Mouse (Mus musculus) lung, embryonic 14.5 days (tissue): ENCODE results near the gene Dars2. TPM values are rescaled to one million over a fixed set of nuclear protein-coding genes. Genes with fewer than 3 reads are reported as not detected.

ENCODE experiments used
- ATAC-seq: fragments of 200-750 bp; cut with Nextera tagmentation; 2 replicates; pipeline ENCODE4 v1.8.0; 2017; ENCODE audit warnings: mild to moderate bottlenecking, moderate TSS enrichment, moderate library complexity; ENCODE audit not compliant: insufficient read depth
- DNase-seq: peaks from one replicate; pipeline ENCODE4 v3.0.0-alpha.2; 2015
- H3K27ac ChIP-seq: fragments of 300-500 bp; sonication (generic); 2 replicates; pipeline ENCODE4 v1.5.1; 2014; ENCODE audit warnings: low read depth, mild to moderate bottlenecking, moderate library complexity
- H3K27me3 ChIP-seq: fragments of 300-500 bp; sonication (generic); 2 replicates; pipeline ENCODE4 v1.6.1; 2014; ENCODE audit warnings: low read length, control low read depth; ENCODE audit not compliant: insufficient read depth
- H3K36me3 ChIP-seq: fragments of 300-500 bp; sonication (generic); 2 replicates; pipeline ENCODE4 v1.6.1; 2014; ENCODE audit warnings: control low read depth; ENCODE audit not compliant: insufficient read depth
- H3K4me1 ChIP-seq: fragments of 300-500 bp; sonication (generic); 2 replicates; pipeline ENCODE4 v1.6.1; 2014; ENCODE audit warnings: antibody characterized with exemption, control low read depth; ENCODE audit not compliant: insufficient read depth
- H3K4me2 ChIP-seq: fragments of 300-500 bp; sonication (generic); 2 replicates; pipeline ENCODE4 v1.6.1; 2014; ENCODE audit warnings: mild to moderate bottlenecking
- H3K4me3 ChIP-seq: fragments of 300-500 bp; sonication (generic); 2 replicates; pipeline ENCODE4 v1.5.1; 2014; ENCODE audit warnings: low read depth, low read length
- H3K9ac ChIP-seq: fragments of 300-500 bp; sonication (generic); 2 replicates; pipeline ENCODE4 v1.6.1; 2014
- H3K9me3 ChIP-seq: fragments of 300-500 bp; sonication (generic); 2 replicates; pipeline ENCODE4 v1.6.1; 2016; ENCODE audit warnings: low read depth, low read length, control low read depth
- CTCF ChIP-seq: IDR thresholded peaks from 2 replicates; pipeline ENCODE4 v1.5.1; 2016; ENCODE audit warnings: antibody characterized with exemption, low read depth
- WGBS: fragments of 180-500 bp; shearing (Covaris S2); extraction: QIAGEN DNeasy Blood & Tissue Kit; methylation state at CpG from one replicate; pipeline ENCODE4 v1.1.7; 2014; 5-methylcytosine and 5-hydroxymethylcytosine counted together
- polyA plus RNA-seq: library from polyadenylated mRNA; unstranded; fragments of >200 nt; fragmentation: Nextera tagmentation; extraction: Ambion mirVana; gene quantifications from 2 replicates; pipeline ENCODE4 v1.2.1, GENCODE M21; 2014

Dars2 gene
- polyA plus RNA-seq: 37.0 and 42.4 TPM in 2 replicates

DNA sequence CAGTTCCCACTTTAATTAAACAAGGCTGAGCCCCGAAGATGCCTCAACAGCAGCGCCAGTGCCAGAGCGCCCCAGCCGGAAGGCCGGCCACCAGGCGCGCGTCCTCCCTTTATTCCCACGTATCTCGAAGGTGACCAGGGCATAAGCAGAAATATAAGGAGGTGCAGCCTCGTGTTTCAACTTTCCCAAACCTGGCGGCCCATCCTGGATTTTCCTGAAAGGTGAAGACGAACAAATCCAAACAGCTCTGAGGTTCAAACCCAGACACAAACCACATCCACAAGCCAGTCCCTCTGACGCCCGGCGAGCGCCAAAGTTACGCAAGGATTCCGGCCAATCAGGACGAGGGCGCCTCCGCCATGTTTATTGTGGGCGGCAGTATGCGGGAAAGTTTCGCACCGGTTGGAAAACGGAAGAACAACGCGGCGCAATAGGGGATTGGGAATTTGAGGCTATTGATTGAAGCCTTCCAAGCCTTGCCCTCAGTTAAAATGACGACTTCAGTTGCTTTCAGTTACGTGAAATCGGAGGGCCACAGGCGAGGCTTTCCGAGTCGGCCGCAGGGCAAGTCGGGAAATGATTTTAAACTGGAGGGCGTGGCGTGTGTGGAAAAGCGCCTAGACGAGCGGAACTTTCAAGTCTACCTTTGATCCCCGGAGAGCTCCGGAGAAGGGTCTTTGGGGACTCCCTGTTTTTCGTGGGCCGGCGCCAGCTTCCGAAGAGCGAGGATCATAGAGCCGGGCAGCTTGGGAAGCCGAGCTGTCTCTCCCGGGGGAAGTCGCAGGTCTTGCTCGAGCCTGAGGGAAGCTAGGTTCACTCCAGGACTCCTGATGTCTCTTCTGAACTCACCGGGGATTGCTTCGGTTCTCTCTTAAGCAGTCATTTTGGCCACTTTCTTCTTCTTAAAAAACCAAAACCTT, at the start of gene Dars2, which contains the start of gene Cenpl:
TSS of gene Dars2 (minus strand) at position 307 of the 920 bp plus-strand sequence.
TSS of gene Cenpl (plus strand) at position 362 of the 920 bp plus-strand sequence.
- no peaks in the 10 kb centered on the region for H3K27me3 ChIP-seq
- H3K4me3 ChIP-seq: peak within 1 kb of the TSS; percentile 67
- H3K4me1 ChIP-seq: peaks cover 9% of the 10 kb centered on the region; the same call in 1 of the 2 replicates
- peak within 1 kb of the TSS; percentile 67 for H3K27ac ChIP-seq
- H3K9me3 ChIP-seq: no peaks in the 10 kb centered on the region
- peak; percentile 99 for DNase-seq
- H3K4me2 ChIP-seq: peak within 1 kb of the TSS; percentile 90
- peak; percentile 17; the same call in 1 of the 2 replicates for TF ChIP-seq CTCF
- peaks cover 6% of the 10 kb centered on the region for H3K36me3 ChIP-seq
- WGBS: under 1% methylated on average over 57 of the region's 57 CpGs
- peak within 1 kb of the TSS; percentile 78 for H3K9ac ChIP-seq
- peak; percentile 98 for ATAC-seq

- TF ChIP-seq CTCF: no peak
- no peaks in the 10 kb centered on the region for H3K4me1 ChIP-seq
- H3K9ac ChIP-seq: no peak overlapping the region
- no peaks in the 10 kb centered on the region for H3K36me3 ChIP-seq
- no peaks in the 10 kb centered on the region for H3K9me3 ChIP-seq
- H3K4me2 ChIP-seq: no peak overlapping the region
- H3K27ac ChIP-seq: no peak overlapping the region
- DNase-seq (peak; percentile 47), ATAC-seq (peak; percentile 66; the same call in 1 of the 2 replicates)
- no peaks in the 10 kb centered on the region for H3K27me3 ChIP-seq
- no peak overlapping the region for H3K4me3 ChIP-seq
Observed at GRCm38 (mm10) chr1:161114591-161114990, 44.1 kb upstream of the Dars2 start.

- no peaks in the 10 kb centered on the region for H3K27me3 ChIP-seq
- no peaks in the 10 kb centered on the region for H3K9me3 ChIP-seq
- no peak for TF ChIP-seq CTCF
- H3K4me3 ChIP-seq: no peak overlapping the region
- H3K27ac ChIP-seq: no peak overlapping the region
- no peak for ATAC-seq
- 80% methylated on average over 8 of the region's 8 CpGs for WGBS
- no peak for DNase-seq
- peaks cover 22% of the 10 kb centered on the region for H3K36me3 ChIP-seq
- no peaks in the 10 kb centered on the region for H3K4me1 ChIP-seq
- H3K4me2 ChIP-seq: no peak overlapping the region
- H3K9ac ChIP-seq: no peak overlapping the region
Observed at GRCm38 (mm10) chr1:161109216-161109615, 38.8 kb upstream of the Dars2 start.

- TF ChIP-seq CTCF: no peak
- H3K4me1 ChIP-seq: no peaks in the 10 kb centered on the region
- H3K36me3 ChIP-seq: peaks cover 41% of the 10 kb centered on the region
- no peak overlapping the region for H3K9ac ChIP-seq
- ATAC-seq (no peak), DNase-seq (no peak)
- 89% methylated on average over 1 of the region's 1 CpGs for WGBS
- no peaks in the 10 kb centered on the region for H3K27me3 ChIP-seq
- H3K27ac ChIP-seq: no peak overlapping the region
- H3K9me3 ChIP-seq: no peaks in the 10 kb centered on the region
- no peak overlapping the region for H3K4me3 ChIP-seq
- no peak overlapping the region for H3K4me2 ChIP-seq
Observed at GRCm38 (mm10) chr1:161103842-161104241, 33.4 kb upstream of the Dars2 start.

DNA sequence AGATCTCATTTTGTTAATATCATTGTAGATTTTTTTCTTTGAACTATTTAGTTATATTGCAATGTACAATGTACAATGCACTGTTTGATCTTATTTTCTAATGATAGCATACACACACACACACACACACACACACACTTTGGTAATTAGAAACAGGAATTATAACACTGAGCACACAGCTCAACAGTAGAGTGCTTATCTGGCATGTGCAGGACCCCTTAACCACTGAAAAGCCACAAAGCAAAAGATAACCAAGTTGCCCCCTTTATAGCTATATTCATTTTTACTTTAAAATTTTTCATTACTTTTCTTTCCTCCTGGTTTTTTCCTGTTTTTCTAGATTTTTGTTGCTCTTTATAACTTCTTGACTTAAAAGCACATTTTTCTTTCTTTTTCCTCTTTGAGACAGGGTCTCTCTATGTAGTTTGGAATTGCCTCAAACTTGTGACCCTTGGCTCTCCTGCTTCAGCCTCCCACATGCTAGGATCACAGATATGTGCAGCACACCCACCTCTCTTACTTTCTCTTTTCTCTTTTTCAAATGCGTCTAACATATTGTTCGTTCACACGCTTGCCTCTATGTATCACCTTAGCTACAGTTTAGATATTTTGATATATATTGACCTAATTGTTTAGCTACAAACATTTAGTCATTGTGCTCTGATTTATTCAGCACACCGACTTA, 29.4 kb upstream of the Dars2 start:
- 94% methylated on average over 4 of the region's 4 CpGs for WGBS
- no peak overlapping the region for H3K9ac ChIP-seq
- H3K27me3 ChIP-seq: no peaks in the 10 kb centered on the region
- H3K27ac ChIP-seq: no peak overlapping the region
- DNase-seq: no peak
- H3K4me1 ChIP-seq: no peaks in the 10 kb centered on the region
- no peak overlapping the region for H3K4me2 ChIP-seq
- no peak overlapping the region for H3K4me3 ChIP-seq
- no peak for ATAC-seq
- no peak for TF ChIP-seq CTCF
- H3K9me3 ChIP-seq: no peaks in the 10 kb centered on the region
- peaks cover 52% of the 10 kb centered on the region for H3K36me3 ChIP-seq

DNA sequence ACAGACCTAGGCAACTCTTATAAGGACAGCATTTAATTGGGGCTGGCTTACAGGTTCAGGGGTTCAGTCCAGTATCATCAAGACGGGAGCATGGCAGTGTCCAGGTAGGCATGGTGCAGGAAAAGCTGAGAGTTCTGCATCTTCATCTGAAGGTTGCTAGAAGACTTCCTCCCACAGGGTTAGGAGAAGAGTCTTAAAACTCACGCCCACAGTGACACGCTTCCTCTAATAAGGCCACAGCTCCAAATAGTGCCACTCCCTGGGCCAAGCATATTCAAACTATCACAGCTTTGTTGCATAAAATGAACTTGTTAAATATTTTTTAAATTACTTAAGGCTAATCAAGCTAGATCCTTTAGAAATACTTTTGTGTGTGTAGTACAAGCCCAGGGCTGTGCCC, 6.8 kb upstream of the Dars2 start:
- no peak for DNase-seq
- Histone ChIP-seq H3K4me2 (no peak overlapping the region), H3K9ac (no peak overlapping the region), H3K27ac (no peak overlapping the region), H3K27me3 (no peaks in the 10 kb centered on the region), H3K4me1 (peaks cover 7% of the 10 kb centered on the region; the same call in 1 of the 2 replicates), H3K36me3 (peaks cover 43% of the 10 kb centered on the region), H3K4me3 (no peak overlapping the region), H3K9me3 (no peaks in the 10 kb centered on the region)
- TF ChIP-seq CTCF: no peak
- no peak for ATAC-seq
- 88% methylated on average over 3 of the region's 3 CpGs for WGBS

GRCm38 (mm10) chr1:161076238-161076637, 5.8 kb upstream of the Dars2 start:
- Histone ChIP-seq H3K4me2 (no peak overlapping the region), H3K36me3 (peaks cover 36% of the 10 kb centered on the region), H3K27me3 (no peaks in the 10 kb centered on the region), H3K9me3 (no peaks in the 10 kb centered on the region), H3K4me3 (no peak overlapping the region), H3K4me1 (peaks cover 9% of the 10 kb centered on the region; the same call in 1 of the 2 replicates), H3K27ac (no peak overlapping the region), H3K9ac (no peak overlapping the region)
- ATAC-seq: no peak
- TF ChIP-seq CTCF: no peak
- DNase-seq: no peak
- WGBS: 82% methylated on average over 6 of the region's 6 CpGs
